Mouse (Mus musculus) lung, embryonic 14.5 days (tissue): ENCODE measurements around the gene Pmch. TPM values are rescaled to one million over a fixed set of nuclear protein-coding genes. Genes with fewer than 3 reads are reported as not detected.

Experiments
- ATAC-seq: fragments of 200-750 bp; cut with Nextera tagmentation; 2 replicates; pipeline ENCODE4 v1.8.0; 2017; ENCODE audit warnings: mild to moderate bottlenecking, moderate TSS enrichment, moderate library complexity; ENCODE audit not compliant: insufficient read depth
- DNase-seq: peaks from one replicate; pipeline ENCODE4 v3.0.0-alpha.2; 2015
- H3K27ac ChIP-seq: fragments of 300-500 bp; sonication (generic); 2 replicates; pipeline ENCODE4 v1.5.1; 2014; ENCODE audit warnings: low read depth, mild to moderate bottlenecking, moderate library complexity
- H3K27me3 ChIP-seq: fragments of 300-500 bp; sonication (generic); 2 replicates; pipeline ENCODE4 v1.6.1; 2014; ENCODE audit warnings: low read length, control low read depth; ENCODE audit not compliant: insufficient read depth
- H3K36me3 ChIP-seq: fragments of 300-500 bp; sonication (generic); 2 replicates; pipeline ENCODE4 v1.6.1; 2014; ENCODE audit warnings: control low read depth; ENCODE audit not compliant: insufficient read depth
- H3K4me1 ChIP-seq: fragments of 300-500 bp; sonication (generic); 2 replicates; pipeline ENCODE4 v1.6.1; 2014; ENCODE audit warnings: antibody characterized with exemption, control low read depth; ENCODE audit not compliant: insufficient read depth
- H3K4me2 ChIP-seq: fragments of 300-500 bp; sonication (generic); 2 replicates; pipeline ENCODE4 v1.6.1; 2014; ENCODE audit warnings: mild to moderate bottlenecking
- H3K4me3 ChIP-seq: fragments of 300-500 bp; sonication (generic); 2 replicates; pipeline ENCODE4 v1.5.1; 2014; ENCODE audit warnings: low read depth, low read length
- H3K9ac ChIP-seq: fragments of 300-500 bp; sonication (generic); 2 replicates; pipeline ENCODE4 v1.6.1; 2014
- H3K9me3 ChIP-seq: fragments of 300-500 bp; sonication (generic); 2 replicates; pipeline ENCODE4 v1.6.1; 2016; ENCODE audit warnings: low read depth, low read length, control low read depth
- CTCF ChIP-seq: IDR thresholded peaks from 2 replicates; pipeline ENCODE4 v1.5.1; 2016; ENCODE audit warnings: antibody characterized with exemption, low read depth
- WGBS: fragments of 180-500 bp; shearing (Covaris S2); extraction: QIAGEN DNeasy Blood & Tissue Kit; methylation state at CpG from one replicate; pipeline ENCODE4 v1.1.7; 2014; 5-methylcytosine and 5-hydroxymethylcytosine counted together
- polyA plus RNA-seq: library from polyadenylated mRNA; unstranded; fragments of >200 nt; fragmentation: Nextera tagmentation; extraction: Ambion mirVana; gene quantifications from 2 replicates; pipeline ENCODE4 v1.2.1, GENCODE M21; 2014

The Pmch gene
- polyA plus RNA-seq: 0.66 and 0.74 TPM in 2 replicates

- H3K4me2 ChIP-seq: no peak within 1 kb of the TSS
- ATAC-seq (no peak), DNase-seq (no peak)
- H3K27me3 ChIP-seq: no peaks in the 10 kb centered on the region
- no peaks in the 10 kb centered on the region for H3K9me3 ChIP-seq
- no peak within 1 kb of the TSS for H3K4me3 ChIP-seq
- H3K36me3 ChIP-seq: peaks cover 22% of the 10 kb centered on the region; the same call in 1 of the 2 replicates
- no peak within 1 kb of the TSS for H3K27ac ChIP-seq
- TF ChIP-seq CTCF: no peak
- no peaks in the 10 kb centered on the region for H3K4me1 ChIP-seq
- 77% methylated on average over 5 of the region's 5 CpGs for WGBS
- no peak within 1 kb of the TSS for H3K9ac ChIP-seq
Observed at GRCm38 (mm10) chr10:88090772-88091171, at the start of gene Pmch. TSS of gene Pmch (plus strand) at chr10:88091072.

- Histone ChIP-seq H3K4me1 (no peaks in the 10 kb centered on the region), H3K9ac (no peak overlapping the region), H3K27ac (peak overlapping the region; percentile 55; the same call in 1 of the 2 replicates), H3K9me3 (no peaks in the 10 kb centered on the region), H3K36me3 (no peaks in the 10 kb centered on the region), H3K4me3 (no peak overlapping the region), H3K4me2 (no peak overlapping the region), H3K27me3 (no peaks in the 10 kb centered on the region)
- TF ChIP-seq CTCF: no peak
- 38% methylated on average over 4 of the region's 4 CpGs for WGBS
- DNase-seq (peak; percentile 45), ATAC-seq (peak; percentile 83)
Observed at GRCm38 (mm10) chr10:88044297-88044696, 46.6 kb upstream of the Pmch start.

GRCm38 (mm10) chr10:88046098-88046771 is 44.6 kb upstream of the Pmch start:
- no peaks in the 10 kb centered on the region for H3K4me1 ChIP-seq
- H3K9ac ChIP-seq: no peak overlapping the region
- no peak overlapping the region for H3K4me3 ChIP-seq
- H3K9me3 ChIP-seq: no peaks in the 10 kb centered on the region
- H3K4me2 ChIP-seq: no peak overlapping the region
- no peaks in the 10 kb centered on the region for H3K27me3 ChIP-seq
- TF ChIP-seq CTCF: no peak
- H3K36me3 ChIP-seq: no peaks in the 10 kb centered on the region
- 50% methylated on average over 11 of the region's 11 CpGs for whole genome bisulfite sequencing
- ATAC-seq (no peak), DNase-seq (peak; percentile 19)
- H3K27ac ChIP-seq: no peak overlapping the region

GRCm38 (mm10) chr10:88054233-88054985 is 36.5 kb upstream of the Pmch start:
- TF ChIP-seq CTCF: no peak
- H3K4me3 ChIP-seq: no peak overlapping the region
- peak; percentile 43 for DNase-seq
- peak; percentile 26; the same call in 1 of the 2 replicates for ATAC-seq
- no peaks in the 10 kb centered on the region for H3K4me1 ChIP-seq
- H3K27ac ChIP-seq: 0 out of 2 replicates have a peak overlapping the region, but pooled peaks have one; percentile 7
- no peaks in the 10 kb centered on the region for H3K36me3 ChIP-seq
- no peak overlapping the region for H3K9ac ChIP-seq
- H3K27me3 ChIP-seq: no peaks in the 10 kb centered on the region
- H3K4me2 ChIP-seq: no peak overlapping the region
- 47% methylated on average over 14 of the region's 14 CpGs for WGBS
- no peaks in the 10 kb centered on the region for H3K9me3 ChIP-seq

GRCm38 (mm10) chr10:88056950-88057649 is 33.8 kb upstream of the Pmch start:
- no peaks in the 10 kb centered on the region for H3K9me3 ChIP-seq
- no peaks in the 10 kb centered on the region for H3K36me3 ChIP-seq
- ATAC-seq (peak; percentile 95), DNase-seq (peak; percentile 91)
- H3K4me1 ChIP-seq: no peaks in the 10 kb centered on the region
- no peaks in the 10 kb centered on the region for H3K27me3 ChIP-seq
- peak; percentile 61 for TF ChIP-seq CTCF
- WGBS: 29% methylated on average over 14 of the region's 14 CpGs
- no peak overlapping the region for H3K4me2 ChIP-seq
- no peak overlapping the region for H3K27ac ChIP-seq
- H3K4me3 ChIP-seq: no peak overlapping the region
- H3K9ac ChIP-seq: no peak overlapping the region

- no peak for DNase-seq
- no peak for ATAC-seq
Observed at GRCm38 (mm10) chr10:88063436-88063835, 27.4 kb upstream of the Pmch start.

GRCm38 (mm10) chr10:88064872-88065271 is 26.0 kb upstream of the Pmch start:
- WGBS: 65% methylated on average over 2 of the region's 2 CpGs
- no peak for ATAC-seq
- Histone ChIP-seq H3K9ac (no peak overlapping the region), H3K4me1 (no peaks in the 10 kb centered on the region), H3K4me3 (no peak overlapping the region), H3K36me3 (no peaks in the 10 kb centered on the region), H3K4me2 (no peak overlapping the region), H3K27me3 (no peaks in the 10 kb centered on the region), H3K27ac (no peak overlapping the region), H3K9me3 (no peaks in the 10 kb centered on the region)
- no peak for TF ChIP-seq CTCF
- DNase-seq: no peak

More at GRCm38 (mm10) chr10:88063436-88063835, 27.4 kb upstream of the Pmch start:
- WGBS: 83% methylated on average over 4 of the region's 4 CpGs
- Histone ChIP-seq H3K4me1 (no peaks in the 10 kb centered on the region), H3K9ac (no peak overlapping the region), H3K27me3 (no peaks in the 10 kb centered on the region), H3K4me2 (no peak overlapping the region), H3K27ac (no peak overlapping the region), H3K9me3 (no peaks in the 10 kb centered on the region), H3K4me3 (no peak overlapping the region), H3K36me3 (no peaks in the 10 kb centered on the region)
- no peak for TF ChIP-seq CTCF
